Mouse (Mus musculus) lung, embryonic 16.5 days (tissue): Measurements from ENCODE around the gene Trappc5. TPM values are rescaled to one million over a fixed set of nuclear protein-coding genes. Genes with fewer than 3 reads are reported as not detected.

ENCODE experiments used
- ATAC-seq: fragments of 200-750 bp; cut with Nextera tagmentation; 2 replicates; pipeline ENCODE4 v1.8.0; 2017; ENCODE audit warnings: low read depth, mild to moderate bottlenecking, moderate library complexity
- H3K27ac ChIP-seq: fragments of 300-500 bp; sonication (generic); 2 replicates; pipeline ENCODE4 v1.5.1; 2014; ENCODE audit warnings: mild to moderate bottlenecking, control low read depth, low read length
- H3K27me3 ChIP-seq: fragments of 300-500 bp; sonication (generic); 2 replicates; pipeline ENCODE4 v1.6.1; 2014; ENCODE audit warnings: low read depth, low read length, mixed read lengths; ENCODE audit not compliant: control insufficient read depth, insufficient read depth
- H3K36me3 ChIP-seq: fragments of 300-500 bp; sonication (generic); 2 replicates; pipeline ENCODE4 v1.6.1; 2014; ENCODE audit warnings: low read length; ENCODE audit not compliant: control insufficient read depth, insufficient read depth
- H3K4me1 ChIP-seq: fragments of 300-500 bp; sonication (generic); replicated peaks from 2 replicates; pipeline ENCODE4 v1.6.1; 2014; ENCODE audit warnings: low read length, mixed read lengths; ENCODE audit not compliant: control insufficient read depth, insufficient read depth
- H3K4me2 ChIP-seq: fragments of 300-500 bp; sonication (generic); 2 replicates; pipeline ENCODE4 v1.6.1; 2014; ENCODE audit warnings: low read depth, low read length, control low read depth
- H3K4me3 ChIP-seq: fragments of 300-500 bp; sonication (generic); 2 replicates; pipeline ENCODE4 v1.5.1; 2014; ENCODE audit warnings: mild to moderate bottlenecking, low read length, control low read depth
- H3K9ac ChIP-seq: fragments of 300-500 bp; sonication (generic); 2 replicates; pipeline ENCODE4 v1.6.1; 2014; ENCODE audit warnings: low read length, control low read depth
- H3K9me3 ChIP-seq: fragments of 300-500 bp; sonication (generic); 2 replicates; pipeline ENCODE4 v1.6.1; 2016; ENCODE audit warnings: low read length; ENCODE audit not compliant: control insufficient read depth
- WGBS: fragments of 180-500 bp; shearing (Covaris S2); extraction: QIAGEN DNeasy Blood & Tissue Kit; methylation state at CpG from one replicate; pipeline ENCODE4 v1.1.7; 2014; 5-methylcytosine and 5-hydroxymethylcytosine counted together
- polyA plus RNA-seq: library from polyadenylated mRNA; unstranded; fragments of >200 nt; fragmentation: Nextera tagmentation; extraction: Ambion mirVana; gene quantifications from 2 replicates; pipeline ENCODE4 v1.2.1, GENCODE M21; 2015

Trappc5 gene
- polyA plus RNA-seq, 1 experiment from 2014 or later = 36.4 TPM

- Histone ChIP-seq H3K9me3 (no peaks in the 10 kb centered on the region), H3K27me3 (no peaks in the 10 kb centered on the region), H3K4me2 (no peak overlapping the region), H3K4me3 (no peak overlapping the region), H3K36me3 (peaks cover 21% of the 10 kb centered on the region), H3K4me1 (no peaks in the 10 kb centered on the region; the same call in 1 of the 2 replicates), H3K9ac (no peak overlapping the region), H3K27ac (no peak overlapping the region)
- ATAC-seq = peak; percentile 36; the same call in 1 of the 2 replicates
Observed at GRCm38 (mm10) chr8:3684530-3684929, 8.4 kb downstream of the Trappc5 start.

GRCm38 (mm10) chr8:3685422-3685821 lies 9.3 kb downstream of the Trappc5 start:
- ATAC-seq = no peak
- no peak overlapping the region for H3K4me2 ChIP-seq
- H3K27me3 ChIP-seq = no peaks in the 10 kb centered on the region
- WGBS = 59% methylated on average over 5 of the region's 5 CpGs
- H3K4me1 ChIP-seq = no peaks in the 10 kb centered on the region; the same call in 1 of the 2 replicates
- H3K36me3 ChIP-seq = peaks cover 12% of the 10 kb centered on the region
- H3K27ac ChIP-seq = no peak overlapping the region
- H3K4me3 ChIP-seq = no peak overlapping the region
- no peak overlapping the region for H3K9ac ChIP-seq
- no peaks in the 10 kb centered on the region for H3K9me3 ChIP-seq

DNA sequence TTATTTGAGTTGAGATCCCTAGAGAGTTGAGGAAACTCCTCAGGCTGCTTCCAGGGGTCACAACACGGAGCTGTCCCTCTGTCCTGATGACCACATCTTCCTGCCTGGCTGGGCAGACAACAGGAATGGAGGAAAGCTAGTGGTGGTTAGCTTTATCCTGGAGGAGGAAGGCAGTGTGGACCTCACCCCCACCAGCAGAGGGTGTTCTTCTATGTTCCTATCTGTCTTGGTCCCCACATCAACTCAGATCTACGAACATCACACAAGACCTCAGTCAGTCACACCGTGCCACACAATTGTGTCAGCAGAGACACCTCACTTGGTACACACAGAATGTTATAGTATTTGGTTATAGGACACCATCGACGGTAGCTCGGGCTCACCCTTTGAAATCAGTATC lies 11.4 kb downstream of the Trappc5 start:
- Histone ChIP-seq H3K27ac (no peak overlapping the region), H3K9ac (no peak overlapping the region), H3K9me3 (no peaks in the 10 kb centered on the region), H3K27me3 (no peaks in the 10 kb centered on the region), H3K4me2 (no peak overlapping the region), H3K4me3 (no peak overlapping the region), H3K4me1 (no peaks in the 10 kb centered on the region), H3K36me3 (peaks cover 1% of the 10 kb centered on the region; the same call in 1 of the 2 replicates)
- 69% methylated on average over 6 of the region's 6 CpGs for WGBS
- no peak for ATAC-seq

- ATAC-seq = 0 out of 2 replicates have a peak, but pooled peaks have one; percentile 47
- Histone ChIP-seq H3K9ac (no peak overlapping the region), H3K36me3 (no peaks in the 10 kb centered on the region), H3K4me1 (no peaks in the 10 kb centered on the region), H3K9me3 (no peaks in the 10 kb centered on the region), H3K27me3 (no peaks in the 10 kb centered on the region), H3K4me2 (no peak overlapping the region), H3K4me3 (no peak overlapping the region), H3K27ac (no peak overlapping the region)
- 44% methylated on average over 3 of the region's 3 CpGs for WGBS
Observed at GRCm38 (mm10) chr8:3690774-3691173, 14.7 kb downstream of the Trappc5 start.

DNA sequence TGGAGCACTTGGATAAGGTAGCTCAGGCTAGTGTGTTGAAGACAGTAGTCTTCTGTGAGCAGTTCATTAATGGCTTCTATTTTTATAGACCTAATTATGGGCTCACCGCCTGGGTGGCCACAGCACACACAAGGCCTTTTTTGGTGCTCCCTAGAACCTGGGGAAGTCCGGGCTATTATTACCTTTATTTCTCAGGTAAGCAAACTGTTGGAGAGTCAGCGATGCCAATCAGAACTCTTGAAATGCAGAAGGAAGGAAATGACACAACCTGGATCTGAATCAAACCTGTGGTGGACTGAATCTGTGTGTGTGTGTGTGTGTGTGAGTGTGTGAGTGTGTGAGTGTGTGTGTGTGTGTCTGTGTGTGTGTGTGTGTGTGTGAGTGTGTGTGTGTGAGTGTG lies 18.0 kb downstream of the Trappc5 start, which contains the start of gene Fcer2a:
Gene Fcer2a (minus strand): TSS at position 55 of the 400 bp plus-strand sequence.
- no peak within 1 kb of the TSS for H3K4me2 ChIP-seq
- H3K9ac ChIP-seq = no peak within 1 kb of the TSS
- no peak within 1 kb of the TSS for H3K4me3 ChIP-seq
- ATAC-seq = no peak
- 70% methylated on average over 3 of the region's 3 CpGs for WGBS
- no peaks in the 10 kb centered on the region for H3K9me3 ChIP-seq
- H3K36me3 ChIP-seq = no peaks in the 10 kb centered on the region
- H3K4me1 ChIP-seq = no peaks in the 10 kb centered on the region
- no peak within 1 kb of the TSS for H3K27ac ChIP-seq
- H3K27me3 ChIP-seq = no peaks in the 10 kb centered on the region

DNA sequence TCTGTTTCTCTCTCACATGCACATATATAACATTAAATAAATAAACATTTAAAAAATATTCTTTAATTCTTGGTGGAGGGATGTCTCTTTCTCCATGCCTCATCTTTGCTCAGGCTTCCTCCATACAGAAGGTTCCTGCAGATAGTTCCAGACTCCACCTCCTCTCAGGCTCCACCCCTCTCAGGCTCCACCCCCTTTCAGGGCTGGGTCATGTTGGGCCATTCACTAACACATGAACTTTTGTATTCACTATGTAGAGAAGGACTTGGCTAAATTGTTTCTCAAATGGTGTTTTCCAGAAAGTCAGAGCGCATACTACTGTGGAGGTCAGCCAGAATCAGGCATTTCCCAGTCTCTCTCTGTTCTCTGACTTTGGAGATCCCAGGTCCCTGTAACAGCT lies 25.4 kb downstream of the Trappc5 start:
- 89% methylated on average over 1 of the region's 1 CpGs for WGBS
- H3K9ac ChIP-seq = no peak overlapping the region
- no peaks in the 10 kb centered on the region for H3K36me3 ChIP-seq
- ATAC-seq = no peak
- H3K27me3 ChIP-seq = no peaks in the 10 kb centered on the region
- no peak overlapping the region for H3K27ac ChIP-seq
- H3K4me3 ChIP-seq = no peak overlapping the region
- H3K4me2 ChIP-seq = no peak overlapping the region
- no peaks in the 10 kb centered on the region for H3K9me3 ChIP-seq
- no peaks in the 10 kb centered on the region for H3K4me1 ChIP-seq

DNA sequence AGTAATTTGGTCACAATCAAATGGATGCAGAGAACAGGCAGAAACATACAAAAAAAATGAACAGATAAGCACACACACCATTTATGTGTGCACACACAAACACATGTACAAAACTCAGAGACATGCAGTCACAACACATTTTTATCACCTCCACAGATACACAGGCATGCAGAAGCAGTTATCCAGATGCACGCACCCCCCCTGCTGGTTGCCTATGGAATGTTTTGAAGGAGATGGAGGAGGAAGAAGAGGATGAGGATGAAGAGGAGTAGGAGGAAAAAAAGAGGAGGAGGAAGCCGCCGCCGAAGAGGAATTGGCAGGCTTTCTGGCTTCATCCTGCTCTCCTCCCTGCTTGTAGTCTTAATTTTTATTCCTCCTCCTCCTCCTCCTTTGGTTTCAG lies 29.6 kb downstream of the Trappc5 start:
- H3K4me1 ChIP-seq = no peaks in the 10 kb centered on the region
- H3K9ac ChIP-seq = no peak overlapping the region
- no peaks in the 10 kb centered on the region for H3K27me3 ChIP-seq
- no peak overlapping the region for H3K27ac ChIP-seq
- WGBS = 62% methylated on average over 4 of the region's 4 CpGs
- H3K4me3 ChIP-seq = no peak overlapping the region
- no peak for ATAC-seq
- no peaks in the 10 kb centered on the region for H3K36me3 ChIP-seq
- H3K9me3 ChIP-seq = no peaks in the 10 kb centered on the region
- no peak overlapping the region for H3K4me2 ChIP-seq

DNA sequence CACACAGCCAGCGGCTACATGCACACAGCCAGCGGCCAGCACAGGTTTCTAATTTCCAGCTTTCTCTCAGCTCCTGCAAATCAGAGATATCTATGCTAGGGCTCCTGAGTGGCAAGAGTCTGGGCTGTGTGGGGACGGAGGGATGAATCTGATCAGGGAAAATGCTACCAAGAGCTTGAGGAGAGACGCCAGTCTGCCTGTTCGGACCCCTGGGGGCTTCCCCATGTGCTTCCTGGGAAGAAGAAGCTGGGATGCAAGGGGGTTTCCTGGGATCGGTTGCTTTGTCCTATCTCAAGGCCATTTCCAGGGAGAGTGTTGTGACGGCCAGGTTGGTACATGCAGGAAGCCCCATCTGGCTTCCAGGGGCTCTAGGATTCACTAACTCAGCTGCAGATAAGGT lies 31.5 kb downstream of the Trappc5 start:
- Histone ChIP-seq H3K9ac (no peak overlapping the region), H3K27me3 (no peaks in the 10 kb centered on the region), H3K9me3 (no peaks in the 10 kb centered on the region), H3K27ac (no peak overlapping the region), H3K4me3 (no peak overlapping the region), H3K4me1 (no peaks in the 10 kb centered on the region), H3K36me3 (no peaks in the 10 kb centered on the region), H3K4me2 (no peak overlapping the region)
- ATAC-seq = no peak
- WGBS = 58% methylated on average over 7 of the region's 7 CpGs

DNA sequence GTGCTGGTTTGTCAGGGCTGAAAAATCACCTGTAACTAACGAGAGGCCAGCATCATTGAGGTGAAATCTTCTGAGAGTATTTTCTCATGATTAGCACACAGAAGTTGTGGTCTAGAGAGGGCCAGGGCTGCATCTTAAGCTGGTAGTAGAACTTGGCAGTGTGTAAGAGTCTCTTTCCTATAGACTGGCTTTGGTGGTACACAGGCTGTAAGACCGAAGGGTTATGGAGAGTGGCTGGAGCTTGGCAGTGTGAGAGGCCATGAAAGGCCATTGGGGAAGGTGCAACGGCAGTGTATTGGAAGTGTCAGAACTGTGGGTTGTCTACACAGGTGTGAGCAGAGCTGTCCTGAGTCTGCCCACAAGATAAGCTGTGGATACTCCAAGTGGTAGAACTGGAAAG lies 34.2 kb downstream of the Trappc5 start:
- Histone ChIP-seq H3K27me3 (no peaks in the 10 kb centered on the region), H3K27ac (no peak overlapping the region), H3K9me3 (no peaks in the 10 kb centered on the region), H3K4me3 (no peak overlapping the region), H3K4me1 (no peaks in the 10 kb centered on the region), H3K9ac (no peak overlapping the region), H3K36me3 (no peaks in the 10 kb centered on the region), H3K4me2 (no peak overlapping the region)
- 63% methylated on average over 3 of the region's 3 CpGs for WGBS
- no peak for ATAC-seq

DNA sequence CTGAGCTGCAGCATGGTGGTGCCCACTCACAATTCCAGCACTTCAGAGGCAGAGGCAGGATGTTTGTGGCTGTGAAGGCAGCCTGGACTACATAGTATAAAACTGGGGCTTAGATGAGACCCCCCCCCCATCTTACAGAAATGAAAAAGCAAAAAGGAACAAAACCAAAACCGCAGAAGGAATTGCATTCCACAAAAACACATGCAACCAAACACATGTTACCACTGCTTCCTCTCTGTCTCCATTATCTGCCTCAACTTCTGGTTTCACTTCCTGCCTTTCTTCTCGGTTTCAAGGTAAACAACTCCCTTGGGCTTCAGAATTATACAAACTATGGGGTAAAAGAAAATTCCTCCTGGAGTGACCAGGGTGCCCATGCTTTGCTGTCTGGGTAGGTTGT lies 35.5 kb downstream of the Trappc5 start:
- WGBS = 41% methylated on average over 2 of the region's 2 CpGs
- H3K4me1 ChIP-seq = no peaks in the 10 kb centered on the region
- no peak overlapping the region for H3K27ac ChIP-seq
- no peaks in the 10 kb centered on the region for H3K9me3 ChIP-seq
- H3K36me3 ChIP-seq = no peaks in the 10 kb centered on the region
- H3K4me3 ChIP-seq = no peak overlapping the region
- no peaks in the 10 kb centered on the region for H3K27me3 ChIP-seq
- H3K9ac ChIP-seq = no peak overlapping the region
- no peak overlapping the region for H3K4me2 ChIP-seq
- ATAC-seq = no peak
